Mouse (Mus musculus) heart, adult 2 months (tissue): ENCODE measurements around the gene Eif3m.

Experiments
- CTCF ChIP-seq: fragments of 200-600 bp; IDR thresholded peaks from 2 replicates; pipeline ENCODE4 v1.8.1; 2022; ENCODE audit warnings: antibody characterized with exemption, mild to moderate bottlenecking, moderate library complexity
- EP300 ChIP-seq: fragments of 200-500 bp; IDR thresholded peaks from 2 replicates; pipeline ENCODE4 v1.6.1; 2011; ENCODE audit warnings: low read depth, low read length, control low read depth; ENCODE audit not compliant: insufficient read depth

GRCm38 (mm10) chr2:104988974-104989373 is 27.9 kb downstream of the Eif3m start:
- no peak for TF ChIP-seq EP300
- TF ChIP-seq CTCF = no peak
